Mouse (Mus musculus) urinary bladder, postnatal 0 days (tissue): ENCODE data around the gene Grhl1. TPM values are rescaled to one million over a fixed set of nuclear protein-coding genes. Genes with fewer than 3 reads are reported as not detected.

Experiments
- polyA plus RNA-seq: library from polyadenylated mRNA; unstranded; fragments of >200 nt; fragmentation: Nextera tagmentation; extraction: Ambion mirVana; gene quantifications from 2 replicates; pipeline ENCODE4 v1.2.1, GENCODE M21; 2015

Gene Grhl1
- 12.7 and 15.6 TPM in 2 replicates for polyA plus RNA-seq

DNA sequence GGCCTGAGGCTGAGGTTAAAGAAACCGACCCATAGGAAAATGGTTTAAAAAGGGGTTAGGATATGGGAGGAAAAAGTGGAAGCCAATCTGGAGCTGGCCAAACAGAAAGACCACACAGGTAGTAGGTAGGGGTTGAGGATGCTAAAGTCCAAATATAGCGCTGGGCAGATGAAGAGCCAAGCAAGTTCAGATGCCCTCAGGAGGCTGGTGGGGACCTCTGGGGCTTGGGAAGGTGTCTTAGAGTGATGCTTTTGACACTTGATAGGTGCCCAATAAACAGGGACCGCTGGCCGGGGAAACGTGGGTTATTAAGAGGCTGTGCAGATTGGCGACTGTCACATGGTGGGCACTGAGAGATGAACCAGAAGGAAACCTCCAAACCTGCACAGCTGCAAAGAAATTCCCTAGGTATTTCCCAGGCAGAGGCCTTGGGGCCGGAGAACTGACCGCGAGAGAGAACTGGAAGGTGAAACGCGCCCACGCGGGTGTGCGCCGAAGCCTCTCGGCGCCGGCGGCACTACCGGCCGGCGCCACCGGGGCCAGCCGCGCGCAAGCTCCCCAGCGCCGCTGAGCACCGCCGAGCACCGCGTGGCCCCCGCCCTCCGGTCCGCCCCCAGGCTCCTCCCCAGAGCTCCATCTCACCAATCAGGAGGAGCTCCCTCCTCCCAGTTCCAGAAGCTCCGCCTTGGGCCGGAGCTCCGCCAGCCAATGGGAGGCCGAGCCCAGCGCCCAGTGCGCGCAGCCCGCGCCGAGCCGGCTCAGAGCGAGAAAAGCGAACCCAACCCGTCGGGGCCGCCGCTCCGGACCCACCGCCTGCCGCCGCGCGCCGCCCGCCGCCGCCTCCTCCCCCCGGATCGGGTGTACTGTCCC, at the start of gene Grhl1:
Grhl1 (plus strand) TSS at position 761 of the 870 bp plus-strand sequence.

GRCm38 (mm10) chr12:24651063-24651557, 79.0 kb downstream of the Grhl1 start, which contains the start of gene Klf11:
Gene Klf11 (plus strand): TSS chr12:24651274.

Other genes starting within 250 kb of the Grhl1 start
- 17.0 and 17.4 TPM in 2 replicates for gene Taf1b, start 73.9 kb upstream of the Grhl1 start, polyA plus RNA-seq
- 7.0 and 8.6 TPM in 2 replicates for gene Klf11, start 79.0 kb downstream of the Grhl1 start, polyA plus RNA-seq
- 3.4 and 4.7 TPM in 2 replicates for gene Cys1, start 109.5 kb downstream of the Grhl1 start, polyA plus RNA-seq
- gene Rrm2, start 136.0 kb downstream of the Grhl1 start, polyA plus RNA-seq = 34.8 and 54.6 TPM in 2 replicates